Comparison of ENCODE assay signal across 11 mouse cellular contexts in genomic region chr4:154541632-154542276, GRCm38 (mm10).
A peak's percentile ranks its signal among the peaks of the same experiment; 100 is the strongest.
DNase-seq lines count a peak whose midpoint lies in the region; ATAC-seq lines count a peak whose summit lies in the region.
"Had no signal": no experiment of that assay in that cellular context is flagged by ENCODE, and none has a peak within 500 bp of the region (broad histone marks: within the 10 kb centered on the region; RNA-seq: fewer than 3 reads in every experiment).

No protein-coding gene starts in this region.

- WGBS in forebrain, embryonic 10.5 days, result 76% methylated on average over 9 of the region's 9 CpGs
- 72% methylated on average over 9 of the region's 9 CpGs for WGBS in forebrain, embryonic 15.5 days
- 80% methylated on average over 9 of the region's 9 CpGs for whole genome bisulfite sequencing in midbrain, embryonic 10.5 days
- WGBS in midbrain, embryonic 16.5 days, result 67% methylated on average over 9 of the region's 9 CpGs
- WGBS in intestine, embryonic 15.5 days, result 55% methylated on average over 9 of the region's 9 CpGs
- WGBS in stomach, embryonic 14.5 days, result 64% methylated on average over 9 of the region's 9 CpGs

- H3K4me3 ChIP-seq in forebrain, embryonic 10.5 days, result no peak overlapping the region
- no peak overlapping the region for H3K4me3 ChIP-seq in forebrain, embryonic 15.5 days
- no peak overlapping the region for H3K4me3 ChIP-seq in midbrain, embryonic 10.5 days
- H3K4me3 ChIP-seq in midbrain, embryonic 16.5 days (ENCODE audit: low read depth, low read length), result no peak overlapping the region
- no peak overlapping the region for H3K4me3 ChIP-seq in intestine, embryonic 15.5 days (replicated peaks)
- H3K4me3 ChIP-seq in stomach, embryonic 14.5 days (ENCODE audit: low read depth, low read length), result no peak overlapping the region
- H3K4me3 ChIP-seq: hindbrain, embryonic 15.5 days; limb, embryonic 12.5 days had no signal

- H3K36me3 ChIP-seq in forebrain, embryonic 10.5 days (replicated peaks), result 0 out of 2 replicates have a peak, but pooled peaks cover 2% of the 10 kb centered on the region
- no peaks in the 10 kb centered on the region for H3K36me3 ChIP-seq in forebrain, embryonic 15.5 days
- H3K36me3 ChIP-seq in midbrain, embryonic 10.5 days, result no peaks in the 10 kb centered on the region
- H3K36me3 ChIP-seq in midbrain, embryonic 16.5 days (ENCODE audit: control insufficient read depth, insufficient read depth, low read length), result no peaks in the 10 kb centered on the region
- H3K36me3 ChIP-seq in intestine, embryonic 15.5 days, result no peaks in the 10 kb centered on the region
- no peaks in the 10 kb centered on the region for H3K36me3 ChIP-seq in stomach, embryonic 14.5 days (ENCODE audit: control insufficient read depth, insufficient read depth, low read length)
- H3K36me3 ChIP-seq: hindbrain, embryonic 15.5 days; limb, embryonic 12.5 days had no signal

- H3K27ac ChIP-seq in forebrain, embryonic 10.5 days, result peak overlapping the region; percentile 75
- no peak overlapping the region; the same call in 1 of the 2 replicates for H3K27ac ChIP-seq in forebrain, embryonic 15.5 days (replicated peaks)
- 0 out of 2 replicates have a peak overlapping the region, but pooled peaks have one; percentile 38 for H3K27ac ChIP-seq in midbrain, embryonic 10.5 days (replicated peaks)
- no peak overlapping the region for H3K27ac ChIP-seq in midbrain, embryonic 16.5 days (ENCODE audit: low read length)
- H3K27ac ChIP-seq in intestine, embryonic 15.5 days, result peak overlapping the region; percentile 73
- H3K27ac ChIP-seq in stomach, embryonic 14.5 days (ENCODE audit: low read length), result no peak overlapping the region
- H3K27ac ChIP-seq: hindbrain, embryonic 15.5 days; limb, embryonic 12.5 days had no signal

- ATAC-seq in forebrain, embryonic 15.5 days (replicated peaks), result no peak
- ATAC-seq in midbrain, embryonic 16.5 days, result no peak; the same call in 1 of the 2 replicates
- ATAC-seq in intestine, embryonic 15.5 days, result peak; percentile 76
- ATAC-seq in stomach, embryonic 14.5 days (ENCODE audit: insufficient number of reproducible peaks, insufficient read depth, low FRiP score, low read depth), result peak; percentile 21; the same call in 1 of the 2 replicates

- no peaks in the 10 kb centered on the region for H3K9me3 ChIP-seq in forebrain, embryonic 10.5 days
- H3K9me3 ChIP-seq in forebrain, embryonic 15.5 days, result no peaks in the 10 kb centered on the region
- no peaks in the 10 kb centered on the region for H3K9me3 ChIP-seq in midbrain, embryonic 10.5 days (replicated peaks)
- H3K9me3 ChIP-seq in midbrain, embryonic 16.5 days (replicated peaks; ENCODE audit: control insufficient read depth, low read length, poor library complexity, severe bottlenecking), result no peaks in the 10 kb centered on the region
- no peaks in the 10 kb centered on the region for H3K9me3 ChIP-seq in intestine, embryonic 15.5 days
- H3K9me3 ChIP-seq in stomach, embryonic 14.5 days (ENCODE audit: control insufficient read depth, low read depth, low read length), result no peaks in the 10 kb centered on the region
- H3K9me3 ChIP-seq: hindbrain, embryonic 15.5 days; limb, embryonic 12.5 days had no signal

- DNase-seq in forebrain, embryonic 10.5 days (ENCODE audit: extremely low spot score, low spot score), result no peak
- no peak for DNase-seq in midbrain, embryonic 10.5 days (ENCODE audit: low spot score)
- no peak for DNase-seq in gastrocnemius, postnatal 25 days
- DNase-seq in urinary bladder, adult 18-20 months (ENCODE audit: low spot score in 2 of 2), result no peak
- DNase-seq: cerebellum, postnatal 25 days had no signal

- H3K4me1 ChIP-seq in forebrain, embryonic 10.5 days, result peaks cover 83% of the 10 kb centered on the region
- H3K4me1 ChIP-seq in forebrain, embryonic 15.5 days, result peaks cover 58% of the 10 kb centered on the region
- peaks cover 72% of the 10 kb centered on the region for H3K4me1 ChIP-seq in midbrain, embryonic 10.5 days
- peaks cover 24% of the 10 kb centered on the region for H3K4me1 ChIP-seq in midbrain, embryonic 16.5 days (ENCODE audit: control insufficient read depth, insufficient read depth, low read length)
- H3K4me1 ChIP-seq in intestine, embryonic 15.5 days (replicated peaks), result peaks cover 41% of the 10 kb centered on the region
- H3K4me1 ChIP-seq in stomach, embryonic 14.5 days (ENCODE audit: control insufficient read depth, insufficient read depth, low read length), result peaks cover 24% of the 10 kb centered on the region; the same call in 1 of the 2 replicates

- no peak overlapping the region for H3K9ac ChIP-seq in forebrain, embryonic 15.5 days (replicated peaks)
- no peak overlapping the region for H3K9ac ChIP-seq in midbrain, embryonic 16.5 days (ENCODE audit: low read depth, low read length)
- no peak overlapping the region for H3K9ac ChIP-seq in intestine, embryonic 15.5 days
- no peak overlapping the region for H3K9ac ChIP-seq in stomach, embryonic 14.5 days (replicated peaks; ENCODE audit: low read depth, low read length)
- H3K9ac ChIP-seq: hindbrain, embryonic 15.5 days; limb, embryonic 12.5 days had no signal

- peaks cover 54% of the 10 kb centered on the region for H3K27me3 ChIP-seq in forebrain, embryonic 10.5 days (ENCODE audit: poor library complexity, severe bottlenecking)
- H3K27me3 ChIP-seq in forebrain, embryonic 15.5 days, result no peaks in the 10 kb centered on the region; the same call in 1 of the 2 replicates
- H3K27me3 ChIP-seq in midbrain, embryonic 10.5 days (ENCODE audit: low read depth, poor library complexity, severe bottlenecking), result peaks cover 74% of the 10 kb centered on the region
- H3K27me3 ChIP-seq in midbrain, embryonic 16.5 days (ENCODE audit: control insufficient read depth, insufficient read depth, low read depth, low read length), result peaks cover 3% of the 10 kb centered on the region
- no peaks in the 10 kb centered on the region for H3K27me3 ChIP-seq in intestine, embryonic 15.5 days (replicated peaks)
- H3K27me3 ChIP-seq in stomach, embryonic 14.5 days (ENCODE audit: control insufficient read depth, insufficient read depth, low read length), result peaks cover 3% of the 10 kb centered on the region; the same call in 1 of the 2 replicates
- H3K27me3 ChIP-seq: limb, embryonic 12.5 days had no signal

- no peak overlapping the region for H3K4me2 ChIP-seq in forebrain, embryonic 15.5 days (replicated peaks)
- no peak overlapping the region for H3K4me2 ChIP-seq in midbrain, embryonic 16.5 days (ENCODE audit: low read length)
- H3K4me2 ChIP-seq in intestine, embryonic 15.5 days (replicated peaks), result peak overlapping the region; percentile 30; the same call in 1 of the 2 replicates
- no peak overlapping the region for H3K4me2 ChIP-seq in stomach, embryonic 14.5 days (replicated peaks; ENCODE audit: low read depth, low read length)
- H3K4me2 ChIP-seq: hindbrain, embryonic 15.5 days had no signal

Comparison
In these comparisons a context has a peak if more than half of its experiments do, and no peak if none do; other contexts are left out.
1. H3K27ac ChIP-seq: peak in forebrain, embryonic 10.5 days (single experiment), midbrain, embryonic 10.5 days (single experiment) and intestine, embryonic 15.5 days (single experiment); none in forebrain, embryonic 15.5 days (single experiment), midbrain, embryonic 16.5 days (single experiment) and stomach, embryonic 14.5 days (single experiment).
2. ATAC-seq: peak in intestine, embryonic 15.5 days (single experiment) and stomach, embryonic 14.5 days (single experiment); none in forebrain, embryonic 15.5 days (single experiment) and midbrain, embryonic 16.5 days (single experiment).